Mouse (Mus musculus): Measurements from ENCODE around the gene Akr1b8. TPM values are rescaled to one million over a fixed set of nuclear protein-coding genes. Genes with fewer than 3 reads are reported as not detected.

The Akr1b8 gene
- polyA plus RNA-seq, 1 experiment from 2014 or later, result 2.6 TPM

- Histone ChIP-seq H3K4me3 (no peak overlapping the region), H3K4me2 (no peak overlapping the region), H3K9ac (no peak overlapping the region), H3K27ac (no peak overlapping the region), H3K36me3 (replicated peaks) (no peaks in the 10 kb centered on the region), H3K27me3 (replicated peaks) (no peaks in the 10 kb centered on the region), H3K9me3 (no peaks in the 10 kb centered on the region), H3K4me1 (no peaks in the 10 kb centered on the region)
- no peak for ATAC-seq (replicated peaks)
- WGBS, result 100% methylated on average over 2 of the region's 2 CpGs
Observed at GRCm38 (mm10) chr6:34416521-34416920, 62.6 kb downstream of the Akr1b8 start.

Other genes starting within 250 kb of the Akr1b8 start
- gene Slc35b4, start 177.0 kb upstream of the Akr1b8 start, polyA plus RNA-seq (2015; fragmentation: Nextera tagmentation; extraction: Ambion mirVana), result 45.0 and 45.6 TPM in 2 replicates
- 102 and 111 TPM in 2 replicates for gene Akr1b3, start 36.6 kb upstream of the Akr1b8 start, polyA plus RNA-seq (2015; fragmentation: Nextera tagmentation; extraction: Ambion mirVana)
- 9.4 and 10.0 TPM in 2 replicates for gene Akr1b10, start 30.1 kb downstream of the Akr1b8 start, polyA plus RNA-seq (2015; fragmentation: Nextera tagmentation; extraction: Ambion mirVana)
- gene Akr1b7, start 58.2 kb downstream of the Akr1b8 start, polyA plus RNA-seq (2015; fragmentation: Nextera tagmentation; extraction: Ambion mirVana), result 0.13 TPM in 1 of 2 replicates, not detected in the other
- 97.1 and 102 TPM in 2 replicates for gene Bpgm, start 122.1 kb downstream of the Akr1b8 start, polyA plus RNA-seq (2015; fragmentation: Nextera tagmentation; extraction: Ambion mirVana)
- gene Cald1, start 244.4 kb downstream of the Akr1b8 start, polyA plus RNA-seq (2015; fragmentation: Nextera tagmentation; extraction: Ambion mirVana), result 64.4 and 65.1 TPM in 2 replicates

Measured in midbrain, embryonic 15.5 days (tissue).